Mouse (Mus musculus) myocyte (in vitro differentiated cells): ENCODE results near the gene Kif28. TPM values are rescaled to one million over a fixed set of nuclear protein-coding genes. Genes with fewer than 3 reads are reported as not detected.
"Not testable (repeated sequence)": the region's sequence is repeated elsewhere in the genome, so short reads cannot be mapped to it uniquely, and the experiment has no call there.

Source experiments
- H3K27me3 ChIP-seq: one replicate; pipeline ENCODE4 v1.6.1; 2011; ENCODE audit not compliant: control insufficient read depth, insufficient read depth, insufficient read length
- H3K36me3 ChIP-seq: one replicate; pipeline ENCODE4 v1.6.1; 2011; ENCODE audit not compliant: control insufficient read depth, insufficient read depth
- H3K4me2 ChIP-seq: one replicate; pipeline ENCODE4 v1.6.1; 2011; ENCODE audit warnings: low read depth, control low read depth
- H3K4me3 ChIP-seq: one replicate; pipeline ENCODE4 v1.5.1; 2011; ENCODE audit warnings: mild to moderate bottlenecking, control low read depth, moderate library complexity
- H3K79me2 ChIP-seq: one replicate; pipeline ENCODE4 v1.6.1; 2011; ENCODE audit not compliant: control insufficient read depth, insufficient read depth
- H3ac ChIP-seq: one replicate; pipeline ENCODE4 v1.6.1; 2011; ENCODE audit not compliant: control insufficient read depth, insufficient read length
- CEBPB ChIP-seq: IDR thresholded peaks from 2 replicates; pipeline ENCODE4 v1.6.1; 2011; ENCODE audit warnings: mild to moderate bottlenecking, moderate library complexity; ENCODE audit not compliant: poor library complexity, insufficient read depth, severe bottlenecking
- E2F4 ChIP-seq: IDR thresholded peaks from one replicate; pipeline ENCODE4 v1.6.1; 2011; ENCODE audit warnings: mild to moderate bottlenecking, control low read depth, moderate library complexity; ENCODE audit not compliant: insufficient read depth
- MAX ChIP-seq: IDR thresholded peaks from one replicate; pipeline ENCODE4 v1.6.1; 2011; ENCODE audit warnings: low read depth, mild to moderate bottlenecking, control low read depth
- MYOD1 ChIP-seq, 3 experiments: IDR thresholded peaks; one replicate each; pipeline ENCODE4 v1.6.1; 2011; ENCODE audit warnings: control low read depth in 2 of 3, low read depth in 2 of 3, mild to moderate bottlenecking in 2 of 3, moderate library complexity in 1 of 3; ENCODE audit not compliant: insufficient read length in 2 of 3, control insufficient read depth in 1 of 3
- MYOG ChIP-seq, 3 experiments: IDR thresholded peaks; one replicate each; pipeline ENCODE4 v1.6.1; 2011; ENCODE audit warnings: control low read depth in 2 of 3, low read depth in 2 of 3, mild to moderate bottlenecking in 2 of 3; ENCODE audit not compliant: insufficient read length in 2 of 3, control insufficient read depth in 1 of 3, insufficient read depth in 1 of 3
- POLR2A ChIP-seq: IDR thresholded peaks from one replicate; pipeline ENCODE4 v1.6.1; 2011; ENCODE audit warnings: low read depth, mild to moderate bottlenecking, control low read depth, moderate library complexity; ENCODE audit not compliant: insufficient read length
- POLR2AphosphoS2 ChIP-seq: IDR thresholded peaks from one replicate; pipeline ENCODE4 v1.6.1; 2011; ENCODE audit warnings: low read depth, control low read depth; ENCODE audit not compliant: insufficient read length
- REST ChIP-seq: IDR thresholded peaks from one replicate; pipeline ENCODE4 v1.6.1; 2011; ENCODE audit warnings: mild to moderate bottlenecking, control low read depth, moderate library complexity; ENCODE audit not compliant: insufficient read depth, insufficient read length
- SRF ChIP-seq: IDR thresholded peaks from one replicate; pipeline ENCODE4 v1.6.1; 2011; ENCODE audit warnings: low read depth; ENCODE audit not compliant: control insufficient read depth, insufficient read length
- TCF12 ChIP-seq: IDR thresholded peaks from one replicate; pipeline ENCODE4 v1.6.1; 2011; ENCODE audit warnings: mild to moderate bottlenecking, control low read depth; ENCODE audit not compliant: poor library complexity, insufficient read depth, severe bottlenecking
- TCF3 ChIP-seq: IDR thresholded peaks from one replicate; pipeline ENCODE4 v1.6.1; 2011; ENCODE audit warnings: low read depth, control low read depth; ENCODE audit not compliant: insufficient read length
- USF1 ChIP-seq: IDR thresholded peaks from one replicate; pipeline ENCODE4 v1.6.1; 2011; ENCODE audit warnings: low read depth, mild to moderate bottlenecking, control low read depth, moderate library complexity
- polyA plus RNA-seq: library from polyadenylated mRNA; unstranded; fragments of >200 nt; fragmentation: generic; extraction: Trizol; gene quantifications from one replicate; pipeline ENCODE4 v1.2.1, GENCODE M21; 2012; ENCODE audit warnings: missing spikeins

Kif28 gene
- polyA plus RNA-seq, 1 experiment = 0.06 TPM

DNA sequence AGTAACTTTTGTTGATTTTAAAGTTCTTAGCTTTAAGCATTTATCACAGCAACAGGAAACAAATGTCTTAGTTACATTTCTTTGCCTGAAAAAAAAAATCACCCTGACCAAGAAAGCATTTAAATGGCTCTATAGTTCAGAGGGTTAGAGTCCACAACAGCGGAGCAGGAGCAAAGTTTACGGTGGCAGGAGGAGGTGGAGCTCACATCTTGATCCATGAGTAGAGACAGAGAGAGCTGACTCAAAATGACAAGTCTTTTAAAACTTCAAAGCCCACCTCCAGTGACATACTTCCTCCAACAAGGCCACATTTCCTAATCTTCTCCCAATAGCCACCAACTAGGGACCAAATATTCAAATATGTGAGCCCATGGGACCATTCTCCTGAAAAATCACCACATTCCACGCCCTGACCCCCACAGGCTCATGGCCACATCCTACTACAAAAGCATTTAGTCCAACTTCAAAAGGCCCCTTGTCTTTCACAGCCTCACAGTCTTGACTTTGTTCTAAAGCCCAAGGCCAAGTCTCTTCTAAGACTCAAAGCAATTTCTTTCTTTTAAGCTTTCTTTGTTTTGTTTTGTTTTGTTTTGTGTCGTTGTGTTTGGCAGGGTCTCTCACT is 80.7 kb downstream of the Kif28 start:
- no peak overlapping the region for H3ac ChIP-seq
- TF ChIP-seq TCF3 (no peak), USF1 (no peak), MAX (no peak), REST (no peak), SRF (no peak), POLR2AphosphoS2 (no peak)
- no peak overlapping the region for H3K4me2 ChIP-seq
- no peaks in the 10 kb centered on the region for H3K36me3 ChIP-seq
- no peak overlapping the region for H3K4me3 ChIP-seq
- no peaks in the 10 kb centered on the region for H3K79me2 ChIP-seq
- H3K27me3 ChIP-seq = no peaks in the 10 kb centered on the region

DNA sequence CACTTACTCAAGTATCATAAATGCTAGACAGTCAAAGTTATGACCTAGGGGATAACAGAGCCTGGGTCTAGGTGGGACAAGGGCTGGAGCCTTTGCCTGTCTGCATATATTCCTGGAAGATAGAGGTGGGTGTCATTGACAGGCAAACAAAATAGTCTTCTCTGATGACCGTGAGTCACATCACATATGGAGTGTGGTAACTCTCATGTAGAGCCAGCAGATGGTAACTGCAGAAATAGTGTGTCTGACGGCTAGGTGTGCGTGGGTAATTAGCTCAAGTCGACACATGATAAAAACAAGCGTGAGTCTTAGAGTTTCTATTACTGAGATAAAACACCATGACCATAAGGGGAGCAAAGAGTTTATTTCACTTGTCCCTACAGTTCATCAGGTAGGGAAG is 82.0 kb downstream of the Kif28 start:
- TF ChIP-seq MYOG (IDR thresholded peaks at IDR 0.05; ENCODE audit: control insufficient read depth in 1 of 3, insufficient read depth in 1 of 3, insufficient read length in 2 of 3, low read depth in 2 of 3) = no peak
- no peak for TF ChIP-seq MYOD1 (IDR thresholded peaks at IDR 0.05; ENCODE audit: control insufficient read depth in 1 of 3, insufficient read length in 2 of 3, low read depth in 2 of 3)
- no peak for TF ChIP-seq USF1
- TF ChIP-seq POLR2AphosphoS2 = no peak
- no peak for TF ChIP-seq MAX
- no peak for TF ChIP-seq REST
- TF ChIP-seq SRF = no peak
- no peak for TF ChIP-seq POLR2A
- TF ChIP-seq TCF12 = no peak
- no peak for TF ChIP-seq CEBPB
- no peak for TF ChIP-seq TCF3
- TF ChIP-seq E2F4 = no peak
- H3K4me2 ChIP-seq = no peak overlapping the region
- H3K36me3 ChIP-seq = no peaks in the 10 kb centered on the region
- H3K79me2 ChIP-seq = no peaks in the 10 kb centered on the region
- H3K27me3 ChIP-seq = no peaks in the 10 kb centered on the region
- H3ac ChIP-seq = no peak overlapping the region
- H3K4me3 ChIP-seq = no peak overlapping the region

DNA sequence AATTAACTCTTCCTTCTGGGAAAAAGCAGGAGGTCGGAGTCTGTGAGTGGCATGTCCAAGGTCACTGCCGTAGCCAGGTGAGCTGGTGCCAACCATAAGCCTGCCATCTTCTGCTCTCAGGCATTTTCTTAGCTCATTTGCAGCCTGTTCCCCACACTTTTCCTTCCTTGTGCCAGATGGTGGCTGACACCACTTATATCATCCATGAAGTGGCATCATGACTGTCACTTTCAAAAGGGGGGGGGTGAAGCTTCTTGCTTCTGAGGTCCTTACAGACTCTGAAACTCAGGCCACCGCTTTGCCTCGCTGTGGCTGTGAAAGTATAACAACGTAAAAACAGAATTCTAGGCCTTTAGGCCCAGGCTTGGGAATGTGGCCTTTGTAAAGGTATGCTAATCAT is 93.8 kb downstream of the Kif28 start:
- H3K27me3 ChIP-seq = no peaks in the 10 kb centered on the region
- H3K4me2 ChIP-seq = no peak overlapping the region
- no peak overlapping the region for H3K4me3 ChIP-seq
- H3K79me2 ChIP-seq = no peaks in the 10 kb centered on the region
- H3K36me3 ChIP-seq = no peaks in the 10 kb centered on the region
- no peak overlapping the region for H3ac ChIP-seq
- no peak for TF ChIP-seq E2F4
- no peak for TF ChIP-seq TCF12
- no peak for TF ChIP-seq USF1
- no peak for TF ChIP-seq MYOG (IDR thresholded peaks at IDR 0.05; ENCODE audit: control insufficient read depth in 1 of 3, insufficient read depth in 1 of 3, insufficient read length in 2 of 3, low read depth in 2 of 3)
- TF ChIP-seq REST = no peak
- TF ChIP-seq POLR2A = no peak
- no peak for TF ChIP-seq POLR2AphosphoS2
- TF ChIP-seq MAX = no peak
- TF ChIP-seq MYOD1 (IDR thresholded peaks at IDR 0.05; ENCODE audit: control insufficient read depth in 1 of 3, insufficient read length in 2 of 3, low read depth in 2 of 3) = no peak
- TF ChIP-seq SRF = no peak
- no peak for TF ChIP-seq CEBPB
- no peak for TF ChIP-seq TCF3

DNA sequence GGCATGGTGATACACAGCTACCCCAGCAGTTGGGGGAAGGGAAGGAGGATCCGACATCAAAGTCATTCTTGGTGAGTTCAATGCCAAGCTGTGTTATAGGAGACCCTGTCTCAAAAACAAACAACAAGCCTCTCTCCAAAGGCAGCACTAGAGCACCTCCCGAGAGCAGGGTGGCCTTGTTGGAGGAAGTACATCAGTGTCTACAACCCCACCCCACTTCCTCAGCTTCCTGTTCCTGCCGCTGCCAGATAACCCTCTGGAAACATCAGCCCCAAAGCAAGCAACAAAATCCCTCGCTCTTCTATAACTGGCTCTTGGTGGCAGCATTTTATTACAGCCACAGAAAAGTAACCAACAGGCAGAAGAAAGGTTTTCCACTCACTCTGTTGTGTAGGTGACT is 94.8 kb downstream of the Kif28 start:
- Histone ChIP-seq H3K36me3 (no peaks in the 10 kb centered on the region), H3K27me3 (peaks cover 3% of the 10 kb centered on the region), H3K4me2 (no peak overlapping the region), H3K79me2 (no peaks in the 10 kb centered on the region), H3K4me3 (no peak overlapping the region), H3ac (no peak overlapping the region)
- TF ChIP-seq TCF12 = no peak

DNA sequence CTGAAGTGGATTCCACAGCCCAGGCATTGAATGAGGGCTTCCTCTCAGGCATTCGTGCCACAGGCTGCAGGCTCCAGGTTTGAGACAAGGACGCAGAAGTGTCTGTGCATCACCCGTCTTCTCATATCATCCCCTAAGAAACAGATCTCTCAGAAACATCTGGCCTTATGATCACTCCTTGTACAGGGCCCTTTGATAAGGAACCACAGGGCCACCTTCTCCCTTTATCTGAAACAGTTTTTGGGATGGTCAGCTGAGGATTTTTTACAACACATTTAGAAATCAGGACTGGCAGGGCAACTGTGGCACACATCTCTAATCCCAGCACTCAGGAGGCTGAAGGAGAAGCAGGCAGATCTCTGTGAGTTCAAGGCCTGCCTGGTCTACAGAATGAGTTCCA is 95.7 kb downstream of the Kif28 start:
- Histone ChIP-seq H3K27me3 (peaks cover 9% of the 10 kb centered on the region), H3ac (no peak overlapping the region), H3K79me2 (no peaks in the 10 kb centered on the region), H3K36me3 (no peaks in the 10 kb centered on the region), H3K4me3 (no peak overlapping the region), H3K4me2 (no peak overlapping the region)
- TF ChIP-seq USF1 (no peak), MYOG (IDR thresholded peaks at IDR 0.05; ENCODE audit: control insufficient read depth in 1 of 3, insufficient read depth in 1 of 3, insufficient read length in 2 of 3, low read depth in 2 of 3) (no peak), REST (no peak), POLR2A (no peak), MAX (no peak), MYOD1 (IDR thresholded peaks at IDR 0.05; ENCODE audit: control insufficient read depth in 1 of 3, insufficient read length in 2 of 3, low read depth in 2 of 3) (no peak), POLR2AphosphoS2 (no peak), E2F4 (no peak), CEBPB (no peak), TCF3 (no peak), SRF (no peak), TCF12 (no peak)

DNA sequence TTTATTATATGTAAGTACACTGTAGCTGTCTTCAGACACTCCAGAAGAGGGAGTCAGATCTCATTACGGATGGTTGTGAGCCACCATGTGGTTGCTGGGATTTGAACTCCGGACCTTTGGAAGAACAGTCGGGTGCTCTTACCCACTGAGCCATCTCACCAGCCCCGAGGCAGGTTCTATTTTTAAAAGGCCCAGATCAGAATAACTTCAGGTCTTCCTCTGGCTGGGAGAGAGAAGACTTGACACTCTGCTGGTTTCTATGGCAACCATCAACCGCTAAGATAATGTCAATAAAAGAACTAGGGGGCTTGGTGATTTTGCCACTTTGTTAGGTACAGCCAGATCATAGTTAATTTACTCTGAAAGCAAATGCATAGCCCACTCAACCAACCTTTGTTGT is 96.4 kb downstream of the Kif28 start:
- H3K79me2 ChIP-seq, H3ac ChIP-seq, H3K27me3 ChIP-seq, H3K36me3 ChIP-seq, H3K4me3 ChIP-seq, H3K4me2 ChIP-seq: not testable (repeated sequence)
